Mouse (Mus musculus) olfactory bulb, adult 2 months (tissue): ENCODE measurements around the gene Aatf.

Source experiments
- CTCF ChIP-seq: fragments of 200-500 bp; IDR thresholded peaks from 2 replicates; pipeline ENCODE4 v1.5.1; 2012; ENCODE audit warnings: low read depth, mild to moderate bottlenecking, low read length, moderate library complexity; ENCODE audit not compliant: insufficient read depth
- POLR2A ChIP-seq: fragments of 200-500 bp; IDR thresholded peaks from 2 replicates; pipeline ENCODE4 v1.6.1; 2012; ENCODE audit warnings: mild to moderate bottlenecking, low read depth, low read length, moderate library complexity; ENCODE audit not compliant: insufficient read depth

- no peak for TF ChIP-seq CTCF
- no peak for TF ChIP-seq POLR2A
Measured at GRCm38 (mm10) chr11:84453901-84454300, 59.4 kb downstream of the Aatf start.
